Mouse (Mus musculus) CD4-positive naive resting alpha-beta T cell, adult 76 days (primary cell): Measurements from ENCODE around the gene Kndc1. TPM values are rescaled to one million over a fixed set of nuclear protein-coding genes. Genes with fewer than 3 reads are reported as not detected.

Experiments
- total RNA-seq: library from RNA; stranded (reverse); gene quantifications from one replicate; pipeline ENCODE4 v1.2.4, GENCODE M21; 2023

Kndc1 gene
- not detected for total RNA-seq

GRCm38 (mm10) chr7:139894655-139895557, at the start of gene Kndc1:
Gene Kndc1, plus strand, starts transcription at chr7:139894696.

GRCm38 (mm10) chr7:139943674-139944281, 49.3 kb downstream of the Kndc1 start, which contains the start of gene Utf1:
Gene Utf1, plus strand, starts transcription at chr7:139943789.

GRCm38 (mm10) chr7:139978278-139978892, 83.9 kb downstream of the Kndc1 start, which contains the start of gene 6430531B16Rik:
Gene 6430531B16Rik, minus strand, starts transcription at chr7:139978755.

Other genes starting within 250 kb of the Kndc1 start
- gene Cfap46, start 210.9 kb upstream of the Kndc1 start, total RNA-seq = not detected
- not detected for gene Adgra1, start 60.5 kb upstream of the Kndc1 start, total RNA-seq
- not detected for gene Utf1, start 49.1 kb downstream of the Kndc1 start, total RNA-seq
- not detected for gene 6430531B16Rik, start 84.1 kb downstream of the Kndc1 start, total RNA-seq
- 3.3 TPM for gene Adam8, start 97.9 kb downstream of the Kndc1 start, total RNA-seq
- 36.5 TPM for gene Zfp511, start 141.7 kb downstream of the Kndc1 start, total RNA-seq
- 24.5 TPM for gene Tubgcp2, start 142.0 kb downstream of the Kndc1 start, total RNA-seq
- gene Msx3, start 154.4 kb downstream of the Kndc1 start, total RNA-seq = not detected
- gene Caly, start 187.9 kb downstream of the Kndc1 start, total RNA-seq = not detected
- not detected for gene Prap1, start 198.7 kb downstream of the Kndc1 start, total RNA-seq
- gene Fuom, start 207.7 kb downstream of the Kndc1 start, total RNA-seq = 8.1 TPM
- gene Paox, start 221.1 kb downstream of the Kndc1 start, total RNA-seq = 6.0 TPM
- 32.8 TPM for gene Echs1, start 221.8 kb downstream of the Kndc1 start, total RNA-seq
- 11.8 TPM for gene Mtg1, start 242.9 kb downstream of the Kndc1 start, total RNA-seq